Mouse (Mus musculus): ENCODE measurements around the gene Rnf121. TPM values are rescaled to one million over a fixed set of nuclear protein-coding genes. Genes with fewer than 3 reads are reported as not detected.
A peak's percentile ranks its signal among the peaks of the same experiment; 100 is the strongest.

Rnf121 gene
- polyA plus RNA-seq, 1 experiment from 2014 or later = 35.5 TPM

DNA sequence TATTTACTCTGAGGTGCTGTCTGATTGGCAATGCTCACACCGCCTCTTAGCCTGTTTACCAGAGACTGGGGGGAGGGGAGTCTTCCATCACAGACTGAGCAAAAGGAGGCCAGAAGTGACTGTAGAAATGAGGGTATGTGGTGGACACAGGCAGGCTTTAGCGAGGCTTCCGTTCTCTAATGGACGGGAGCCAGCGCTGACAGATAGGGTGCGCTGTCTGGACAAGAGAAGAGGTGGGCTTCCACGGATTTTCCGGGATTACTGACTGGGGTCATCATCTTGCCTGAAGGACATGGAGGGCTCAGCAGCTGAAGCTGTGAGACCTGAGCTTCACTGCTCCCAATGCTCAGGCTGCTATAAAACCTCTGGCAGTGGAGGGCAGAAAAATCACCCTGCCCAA, 37.0 kb upstream of the Rnf121 start:
- 57% methylated on average over 8 of the region's 8 CpGs for WGBS
- ATAC-seq = no peak
- Histone ChIP-seq H3K4me1 (ENCODE audit: control insufficient read depth, insufficient read depth, low read length) (peaks cover 20% of the 10 kb centered on the region), H3K27me3 (replicated peaks; ENCODE audit: control insufficient read depth, insufficient read depth, low read length) (no peaks in the 10 kb centered on the region), H3K4me2 (ENCODE audit: low read depth, low read length) (no peak overlapping the region), H3K36me3 (ENCODE audit: control insufficient read depth, insufficient read depth, low read length) (no peaks in the 10 kb centered on the region), H3K27ac (ENCODE audit: low read length) (no peak overlapping the region), H3K4me3 (ENCODE audit: low read length) (no peak overlapping the region), H3K9ac (ENCODE audit: low read depth, low read length) (no peak overlapping the region), H3K9me3 (ENCODE audit: control insufficient read depth, low read length) (no peaks in the 10 kb centered on the region)

DNA sequence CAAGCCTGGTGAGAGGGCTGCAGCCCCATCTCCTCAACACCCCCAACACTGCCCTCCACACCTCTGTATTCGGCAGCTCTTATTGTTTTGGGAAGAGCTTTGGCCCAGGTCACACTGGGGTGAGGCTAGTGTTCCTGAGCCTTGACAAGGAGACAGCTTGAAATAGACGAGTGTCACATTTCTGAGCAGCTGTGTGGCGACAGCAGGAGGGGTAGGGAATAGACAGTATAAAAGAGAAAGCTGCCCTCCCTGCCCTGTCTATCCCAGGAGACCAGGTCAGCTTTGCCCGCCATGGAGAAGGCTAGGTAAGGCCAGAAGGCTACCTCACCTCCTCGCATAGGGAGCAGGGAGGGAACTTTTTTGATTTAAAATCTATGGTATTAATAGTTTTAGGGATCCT, 36.2 kb upstream of the Rnf121 start, which contains the start of gene Art1:
Gene Art1 (plus strand): TSS at position 257 of the 400 bp plus-strand sequence.
- Histone ChIP-seq H3K27ac (ENCODE audit: low read length) (no peak within 1 kb of the TSS; the same call in 1 of the 2 replicates), H3K9ac (ENCODE audit: low read depth, low read length) (no peak within 1 kb of the TSS), H3K4me2 (ENCODE audit: low read depth, low read length) (no peak within 1 kb of the TSS), H3K27me3 (replicated peaks; ENCODE audit: control insufficient read depth, insufficient read depth, low read length) (no peaks in the 10 kb centered on the region), H3K4me1 (ENCODE audit: control insufficient read depth, insufficient read depth, low read length) (peaks cover 13% of the 10 kb centered on the region), H3K9me3 (ENCODE audit: control insufficient read depth, low read length) (no peaks in the 10 kb centered on the region), H3K4me3 (ENCODE audit: low read length) (no peak within 1 kb of the TSS), H3K36me3 (ENCODE audit: control insufficient read depth, insufficient read depth, low read length) (no peaks in the 10 kb centered on the region)
- no peak for ATAC-seq
- 67% methylated on average over 5 of the region's 5 CpGs for WGBS

DNA sequence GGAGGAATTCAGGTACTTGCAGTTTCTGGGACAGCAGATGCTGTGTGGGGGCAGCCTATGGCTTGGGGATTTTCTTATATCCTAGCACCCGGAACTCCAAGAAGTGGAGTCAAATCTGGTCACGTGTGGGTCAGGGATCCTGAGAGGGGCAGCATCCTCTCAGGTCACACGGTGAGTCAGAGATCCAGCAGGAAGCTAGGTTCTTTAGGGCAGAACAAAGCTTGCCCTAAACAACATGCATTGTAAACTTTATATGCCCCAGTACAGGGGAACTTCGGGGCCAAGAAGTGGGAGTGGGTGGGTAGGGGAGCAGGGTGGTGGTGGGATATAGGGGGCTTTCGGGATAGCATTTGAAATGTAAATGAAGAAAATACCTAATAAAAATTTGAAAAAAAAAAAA, 35.6 kb upstream of the Rnf121 start:
- no peak overlapping the region; the same call in 1 of the 2 replicates for H3K27ac ChIP-seq (ENCODE audit: low read length)

DNA sequence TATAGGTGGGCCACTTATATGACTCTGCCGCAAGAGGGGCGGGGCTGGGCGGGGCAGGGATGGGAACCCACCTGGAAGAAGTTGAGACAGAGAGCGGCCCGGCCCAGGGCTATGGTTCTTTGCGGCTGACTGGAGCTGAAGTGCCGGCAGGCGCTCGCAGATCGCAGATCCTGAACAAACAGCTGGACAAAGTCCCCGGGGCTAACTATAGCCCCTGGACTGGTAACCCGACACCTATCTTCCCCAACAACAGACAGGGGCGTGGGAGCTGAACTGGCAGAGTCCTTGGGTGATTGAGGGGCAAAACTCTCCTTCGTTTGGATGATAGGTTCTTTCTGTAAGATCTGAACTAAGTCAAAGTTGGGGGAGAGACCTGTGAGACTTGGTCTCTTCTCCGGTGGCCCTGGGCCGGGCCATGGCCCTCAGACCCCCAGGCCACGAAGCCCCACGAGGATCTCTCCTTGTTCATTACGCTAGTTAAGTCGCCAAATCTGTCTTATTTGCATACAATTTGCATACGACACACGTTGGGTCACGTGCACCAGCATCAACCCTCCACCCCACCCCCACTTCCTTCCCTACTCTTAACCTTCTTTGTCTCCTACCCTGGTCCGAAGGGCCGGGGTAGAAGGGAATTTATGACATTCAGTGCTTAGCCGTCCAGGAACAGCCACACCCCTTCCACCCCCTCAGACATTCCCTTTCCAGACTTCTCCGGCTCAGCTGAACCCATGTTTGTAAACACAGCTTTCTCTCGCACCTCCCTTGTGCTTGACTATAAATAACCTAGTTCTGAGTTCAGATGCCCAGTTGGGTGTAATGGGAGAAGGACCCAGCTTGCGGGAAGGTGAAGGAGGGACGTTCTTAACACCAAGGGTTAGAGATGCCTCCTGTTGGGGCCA, 34.7 kb upstream of the Rnf121 start:
- Histone ChIP-seq H3K9me3 (ENCODE audit: control insufficient read depth, low read length) (no peaks in the 10 kb centered on the region), H3K27me3 (replicated peaks; ENCODE audit: control insufficient read depth, insufficient read depth, low read length) (no peaks in the 10 kb centered on the region), H3K9ac (ENCODE audit: low read depth, low read length) (peak overlapping the region; percentile 27), H3K4me3 (ENCODE audit: low read length) (peak overlapping the region; percentile 37), H3K27ac (ENCODE audit: low read length) (no peak overlapping the region; the same call in 1 of the 2 replicates), H3K36me3 (ENCODE audit: control insufficient read depth, insufficient read depth, low read length) (no peaks in the 10 kb centered on the region), H3K4me2 (ENCODE audit: low read depth, low read length) (peak overlapping the region; percentile 72), H3K4me1 (ENCODE audit: control insufficient read depth, insufficient read depth, low read length) (peaks cover 13% of the 10 kb centered on the region)
- ATAC-seq = peak; percentile 75
- WGBS = 5% methylated on average over 30 of the region's 30 CpGs

More for the DNA sequence above, 35.6 kb upstream of the Rnf121 start:
- no peak for ATAC-seq
- Histone ChIP-seq H3K4me1 (ENCODE audit: control insufficient read depth, insufficient read depth, low read length) (peaks cover 13% of the 10 kb centered on the region), H3K9me3 (ENCODE audit: control insufficient read depth, low read length) (no peaks in the 10 kb centered on the region), H3K36me3 (ENCODE audit: control insufficient read depth, insufficient read depth, low read length) (no peaks in the 10 kb centered on the region), H3K27me3 (replicated peaks; ENCODE audit: control insufficient read depth, insufficient read depth, low read length) (no peaks in the 10 kb centered on the region), H3K9ac (ENCODE audit: low read depth, low read length) (no peak overlapping the region), H3K4me2 (ENCODE audit: low read depth, low read length) (no peak overlapping the region), H3K4me3 (ENCODE audit: low read length) (no peak overlapping the region)
- WGBS = 57% methylated on average over 5 of the region's 5 CpGs

DNA sequence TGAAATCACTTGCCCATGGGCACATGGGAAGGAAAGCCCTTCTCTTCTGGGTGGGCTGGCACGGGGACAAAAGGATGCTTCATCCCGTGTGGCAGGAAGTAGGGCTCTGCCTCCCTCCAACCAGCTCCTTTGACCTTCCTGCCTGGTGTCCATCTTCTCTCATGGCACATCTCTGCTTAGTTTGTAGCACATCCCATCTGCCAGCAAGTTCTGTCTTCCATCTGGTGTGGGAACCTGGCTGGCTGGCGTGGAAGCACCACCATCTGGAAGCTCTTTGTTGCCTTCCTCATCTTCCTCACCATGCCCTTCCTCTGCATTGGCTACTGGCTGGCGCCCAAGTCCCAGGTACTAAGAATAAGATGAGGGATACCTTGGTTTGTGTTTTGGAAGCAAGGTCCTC, 22.1 kb upstream of the Rnf121 start:
- Histone ChIP-seq H3K9me3 (ENCODE audit: control insufficient read depth, low read length) (no peaks in the 10 kb centered on the region), H3K4me3 (ENCODE audit: low read length) (no peak overlapping the region), H3K36me3 (ENCODE audit: control insufficient read depth, insufficient read depth, low read length) (peaks cover 6% of the 10 kb centered on the region; the same call in 1 of the 2 replicates), H3K27ac (ENCODE audit: low read length) (no peak overlapping the region), H3K27me3 (replicated peaks; ENCODE audit: control insufficient read depth, insufficient read depth, low read length) (no peaks in the 10 kb centered on the region), H3K4me1 (ENCODE audit: control insufficient read depth, insufficient read depth, low read length) (no peaks in the 10 kb centered on the region), H3K4me2 (ENCODE audit: low read depth, low read length) (no peak overlapping the region), H3K9ac (ENCODE audit: low read depth, low read length) (no peak overlapping the region)
- WGBS = 87% methylated on average over 4 of the region's 4 CpGs
- ATAC-seq = no peak

DNA sequence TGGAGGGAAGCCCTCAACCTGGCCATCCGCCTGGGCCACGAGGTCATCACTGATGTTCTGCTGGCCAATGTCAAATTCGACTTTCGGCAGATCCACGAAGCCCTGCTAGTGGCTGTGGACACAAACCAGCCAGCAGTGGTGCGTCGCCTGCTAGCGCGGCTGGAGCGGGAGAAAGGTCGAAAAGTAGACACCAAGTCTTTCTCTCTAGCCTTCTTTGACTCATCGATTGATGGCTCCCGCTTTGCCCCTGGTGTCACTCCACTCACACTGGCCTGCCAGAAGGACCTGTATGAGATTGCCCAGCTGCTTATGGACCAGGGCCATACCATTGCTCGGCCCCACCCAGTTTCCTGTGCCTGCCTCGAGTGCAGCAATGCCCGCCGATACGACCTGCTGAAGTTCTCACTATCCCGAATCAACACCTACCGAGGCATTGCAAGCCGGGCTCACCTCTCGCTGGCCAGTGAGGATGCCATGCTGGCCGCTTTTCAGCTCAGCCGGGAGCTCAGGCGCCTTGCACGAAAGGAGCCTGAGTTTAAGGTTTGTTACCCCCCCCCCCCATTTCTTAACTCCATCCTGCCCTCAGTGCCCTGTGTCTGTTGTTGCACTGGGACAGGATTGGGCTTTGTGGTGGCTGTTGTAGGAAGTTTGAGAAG, 18.9 kb upstream of the Rnf121 start:
- no peak overlapping the region for H3K4me2 ChIP-seq (ENCODE audit: low read depth, low read length)
- ATAC-seq = no peak
- H3K27me3 ChIP-seq (replicated peaks; ENCODE audit: control insufficient read depth, insufficient read depth, low read length) = no peaks in the 10 kb centered on the region
- H3K36me3 ChIP-seq (ENCODE audit: control insufficient read depth, insufficient read depth, low read length) = peaks cover 12% of the 10 kb centered on the region; the same call in 1 of the 2 replicates
- H3K9me3 ChIP-seq (ENCODE audit: control insufficient read depth, low read length) = no peaks in the 10 kb centered on the region
- WGBS = 79% methylated on average over 26 of the region's 26 CpGs
- H3K4me3 ChIP-seq (ENCODE audit: low read length) = no peak overlapping the region
- H3K4me1 ChIP-seq (ENCODE audit: control insufficient read depth, insufficient read depth, low read length) = no peaks in the 10 kb centered on the region
- no peak overlapping the region for H3K27ac ChIP-seq (ENCODE audit: low read length)
- no peak overlapping the region for H3K9ac ChIP-seq (ENCODE audit: low read depth, low read length)

DNA sequence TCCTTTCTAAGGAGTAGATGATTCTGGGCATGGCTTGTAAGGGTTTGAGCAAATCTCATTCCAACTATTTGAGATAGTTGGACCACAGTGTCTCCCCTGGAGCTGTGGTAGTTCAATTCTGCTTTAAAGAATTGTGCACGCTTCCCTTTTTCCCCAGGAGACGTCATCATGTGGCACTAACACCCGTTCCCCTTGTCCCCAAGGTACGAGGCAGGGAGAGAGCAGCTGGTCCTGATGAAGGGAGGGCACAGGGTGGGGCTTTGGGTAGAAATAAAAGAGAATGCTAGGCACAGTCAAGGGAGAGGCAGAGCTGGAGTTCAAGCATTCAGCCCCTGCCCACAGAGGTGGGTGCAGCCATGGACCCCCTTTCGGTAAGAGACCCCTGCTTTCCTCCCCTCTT, 17.5 kb upstream of the Rnf121 start, which contains the start of gene Trpc2:
Gene Trpc2 (plus strand): TSS at position 301 of the 400 bp plus-strand sequence.
- H3K9ac ChIP-seq (ENCODE audit: low read depth, low read length) = no peak within 1 kb of the TSS
- no peak for ATAC-seq
- no peak within 1 kb of the TSS for H3K27ac ChIP-seq (ENCODE audit: low read length)
- H3K4me2 ChIP-seq (ENCODE audit: low read depth, low read length) = no peak within 1 kb of the TSS
- 78% methylated on average over 5 of the region's 5 CpGs for WGBS
- peaks cover 18% of the 10 kb centered on the region for H3K36me3 ChIP-seq (ENCODE audit: control insufficient read depth, insufficient read depth, low read length)
- H3K4me3 ChIP-seq (ENCODE audit: low read length) = no peak within 1 kb of the TSS
- H3K9me3 ChIP-seq (ENCODE audit: control insufficient read depth, low read length) = no peaks in the 10 kb centered on the region
- no peaks in the 10 kb centered on the region for H3K4me1 ChIP-seq (ENCODE audit: control insufficient read depth, insufficient read depth, low read length)
- H3K27me3 ChIP-seq (replicated peaks; ENCODE audit: control insufficient read depth, insufficient read depth, low read length) = no peaks in the 10 kb centered on the region

DNA sequence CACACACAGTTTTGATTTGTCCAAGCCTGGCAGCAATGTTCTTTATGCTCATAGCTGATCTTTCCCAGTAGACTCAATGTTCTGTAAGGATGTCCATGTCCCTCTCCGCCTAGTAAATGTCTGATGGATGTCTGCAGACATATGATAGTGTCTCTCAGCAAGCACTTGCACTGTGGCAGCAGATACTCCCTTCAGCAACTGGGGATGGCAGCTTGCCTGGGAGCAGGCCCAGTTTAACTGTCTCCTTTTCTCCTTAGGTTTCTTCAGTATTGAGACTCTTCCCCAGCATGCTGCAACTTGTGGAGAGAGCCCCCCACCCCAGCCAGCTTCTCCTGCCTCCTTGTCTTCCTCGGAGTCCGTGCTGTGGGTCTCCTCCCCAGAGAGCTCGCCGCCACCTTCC, 16.5 kb upstream of the Rnf121 start:
- H3K4me3 ChIP-seq (ENCODE audit: low read length) = no peak overlapping the region
- no peaks in the 10 kb centered on the region for H3K9me3 ChIP-seq (ENCODE audit: control insufficient read depth, low read length)
- WGBS = 95% methylated on average over 5 of the region's 5 CpGs
- H3K4me2 ChIP-seq (ENCODE audit: low read depth, low read length) = no peak overlapping the region
- H3K4me1 ChIP-seq (ENCODE audit: control insufficient read depth, insufficient read depth, low read length) = no peaks in the 10 kb centered on the region
- H3K36me3 ChIP-seq (ENCODE audit: control insufficient read depth, insufficient read depth, low read length) = peaks cover 18% of the 10 kb centered on the region
- no peak for ATAC-seq
- no peak overlapping the region for H3K27ac ChIP-seq (ENCODE audit: low read length)
- H3K9ac ChIP-seq (ENCODE audit: low read depth, low read length) = no peak overlapping the region
- no peaks in the 10 kb centered on the region for H3K27me3 ChIP-seq (replicated peaks; ENCODE audit: control insufficient read depth, insufficient read depth, low read length)

DNA sequence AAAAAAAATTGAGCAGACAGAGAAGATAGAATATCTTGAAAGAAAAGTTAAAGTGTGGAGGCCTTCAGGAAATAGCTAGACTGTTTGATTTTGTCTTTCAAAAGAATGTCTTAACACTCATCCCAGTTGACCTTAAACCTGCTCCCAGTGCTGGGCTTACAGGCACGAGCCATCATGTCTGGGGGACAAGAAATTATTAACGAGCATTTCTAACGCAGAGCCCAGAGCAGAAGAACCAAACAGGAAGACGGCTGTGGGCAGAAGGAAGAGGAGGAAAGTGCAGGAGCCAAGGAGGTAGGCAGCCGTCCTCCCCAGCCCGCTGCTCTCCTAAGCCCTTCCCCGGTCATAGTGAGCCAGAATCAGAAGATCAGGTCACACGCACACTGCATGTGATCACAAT, 15.0 kb upstream of the Rnf121 start:
- no peak overlapping the region for H3K4me2 ChIP-seq (ENCODE audit: low read depth, low read length)
- no peak for ATAC-seq
- H3K27ac ChIP-seq (ENCODE audit: low read length) = no peak overlapping the region
- no peaks in the 10 kb centered on the region for H3K9me3 ChIP-seq (ENCODE audit: control insufficient read depth, low read length)
- peaks cover 20% of the 10 kb centered on the region for H3K36me3 ChIP-seq (ENCODE audit: control insufficient read depth, insufficient read depth, low read length)
- H3K9ac ChIP-seq (ENCODE audit: low read depth, low read length) = no peak overlapping the region
- no peaks in the 10 kb centered on the region for H3K27me3 ChIP-seq (replicated peaks; ENCODE audit: control insufficient read depth, insufficient read depth, low read length)
- H3K4me1 ChIP-seq (ENCODE audit: control insufficient read depth, insufficient read depth, low read length) = no peaks in the 10 kb centered on the region
- H3K4me3 ChIP-seq (ENCODE audit: low read length) = no peak overlapping the region
- 80% methylated on average over 8 of the region's 8 CpGs for WGBS
